Mouse (Mus musculus) spleen, adult 18-20 months (tissue): ENCODE data around the gene Cacng3.

Experiments
- DNase-seq, 2 experiments: peaks; one replicate each; pipeline ENCODE4 v3.0.0; 2022; ENCODE audit warnings: mixed read lengths in 2 of 2

Cacng3 gene

GRCm38 (mm10) chr7:122723358-122723876, 53.1 kb downstream of the Cacng3 start:
- DNase-seq: peak; percentile 17 to 22

GRCm38 (mm10) chr7:122726376-122726775, 56.1 kb downstream of the Cacng3 start:
- DNase-seq: no peak

- DNase-seq: no peak
Observed at GRCm38 (mm10) chr7:122728186-122728585, 57.9 kb downstream of the Cacng3 start.

GRCm38 (mm10) chr7:122728846-122729245, 58.6 kb downstream of the Cacng3 start:
- DNase-seq: no peak

GRCm38 (mm10) chr7:122735323-122735722, 65.0 kb downstream of the Cacng3 start:
- DNase-seq: no peak

- DNase-seq: no peak
Observed at GRCm38 (mm10) chr7:122738541-122738940, 68.2 kb downstream of the Cacng3 start.

- no peak for DNase-seq
Observed at GRCm38 (mm10) chr7:122740663-122741062, 70.4 kb downstream of the Cacng3 start.

GRCm38 (mm10) chr7:122755920-122756603, 85.8 kb downstream of the Cacng3 start:
- no peak for DNase-seq

GRCm38 (mm10) chr7:122758645-122759044, 88.4 kb downstream of the Cacng3 start:
- DNase-seq: no peak

GRCm38 (mm10) chr7:122764506-122764905, 94.2 kb downstream of the Cacng3 start:
- no peak for DNase-seq

- DNase-seq: no peak
Observed at GRCm38 (mm10) chr7:122768292-122769020, 98.2 kb downstream of the Cacng3 start.

- DNase-seq: no peak
Observed at GRCm38 (mm10) chr7:122779601-122780000, 109.3 kb downstream of the Cacng3 start.

GRCm38 (mm10) chr7:122789929-122790328, 119.6 kb downstream of the Cacng3 start:
- DNase-seq: no peak

- no peak for DNase-seq
Observed at GRCm38 (mm10) chr7:122793655-122794346, 123.5 kb downstream of the Cacng3 start.

- DNase-seq: no peak
Observed at GRCm38 (mm10) chr7:122795140-122795539, 124.8 kb downstream of the Cacng3 start.

GRCm38 (mm10) chr7:122800821-122801220, 130.5 kb downstream of the Cacng3 start:
- DNase-seq: no peak

- no peak for DNase-seq
Observed at GRCm38 (mm10) chr7:122803839-122804496, 133.7 kb downstream of the Cacng3 start.

GRCm38 (mm10) chr7:122806531-122806930, 136.2 kb downstream of the Cacng3 start:
- DNase-seq: no peak

- DNase-seq: peak in 1 of 2 experiments; percentile 28
Observed at GRCm38 (mm10) chr7:122813724-122814123, 143.4 kb downstream of the Cacng3 start.

- no peak for DNase-seq
Observed at GRCm38 (mm10) chr7:122817565-122817964, 147.3 kb downstream of the Cacng3 start.
